Mouse (Mus musculus) liver, embryonic 12.5 days (tissue): ENCODE results near the gene Ing1. TPM values are rescaled to one million over a fixed set of nuclear protein-coding genes. Genes with fewer than 3 reads are reported as not detected.
"Not testable (repeated sequence)": the region's sequence is repeated elsewhere in the genome, so short reads cannot be mapped to it uniquely, and the experiment has no call there.

Experiments used
- ATAC-seq: fragments of 200-750 bp; cut with Nextera tagmentation; 2 replicates; pipeline ENCODE4 v1.8.0; 2017; ENCODE audit warnings: moderate number of reproducible peaks, mild to moderate bottlenecking, moderate library complexity
- H3K27ac ChIP-seq: fragments of 300-500 bp; sonication (generic); 2 replicates; pipeline ENCODE4 v1.5.1; 2016; ENCODE audit warnings: mild to moderate bottlenecking
- H3K27me3 ChIP-seq: fragments of 300-500 bp; sonication (generic); replicated peaks from 2 replicates; pipeline ENCODE4 v1.6.1; 2016; ENCODE audit warnings: mild to moderate bottlenecking, moderate library complexity
- H3K36me3 ChIP-seq: fragments of 300-500 bp; sonication (generic); 2 replicates; pipeline ENCODE4 v1.6.1; 2016; ENCODE audit warnings: mild to moderate bottlenecking, moderate library complexity
- H3K4me1 ChIP-seq: fragments of 300-500 bp; sonication (generic); 2 replicates; pipeline ENCODE4 v1.6.1; 2016
- H3K4me2 ChIP-seq: fragments of 300-500 bp; sonication (generic); 2 replicates; pipeline ENCODE4 v1.6.1; 2016; ENCODE audit warnings: mild to moderate bottlenecking, moderate library complexity
- H3K4me3 ChIP-seq: fragments of 300-500 bp; sonication (generic); 2 replicates; pipeline ENCODE4 v1.5.1; 2016; ENCODE audit warnings: mild to moderate bottlenecking, moderate library complexity
- H3K9ac ChIP-seq: fragments of 300-500 bp; sonication (generic); 2 replicates; pipeline ENCODE4 v1.6.1; 2016; ENCODE audit warnings: mild to moderate bottlenecking, moderate library complexity
- H3K9me3 ChIP-seq: fragments of 300-500 bp; sonication (generic); replicated peaks from 2 replicates; pipeline ENCODE4 v1.6.1; 2016; ENCODE audit warnings: mild to moderate bottlenecking, moderate library complexity
- WGBS: fragments of 180-500 bp; shearing (Covaris S2); methylation state at CpG from one replicate; pipeline ENCODE4 v1.1.7; 2016; ENCODE audit not compliant: insufficient replicate concordance; 5-methylcytosine and 5-hydroxymethylcytosine counted together
- polyA plus RNA-seq: library from polyadenylated mRNA; unstranded; fragments of >200 nt; fragmentation: Nextera tagmentation; extraction: Ambion mirVana; gene quantifications from 2 replicates; pipeline ENCODE4 v1.2.1, GENCODE M21; 2016

Gene Ing1
- polyA plus RNA-seq, 1 experiment from 2014 or later: 21.6 TPM

DNA sequence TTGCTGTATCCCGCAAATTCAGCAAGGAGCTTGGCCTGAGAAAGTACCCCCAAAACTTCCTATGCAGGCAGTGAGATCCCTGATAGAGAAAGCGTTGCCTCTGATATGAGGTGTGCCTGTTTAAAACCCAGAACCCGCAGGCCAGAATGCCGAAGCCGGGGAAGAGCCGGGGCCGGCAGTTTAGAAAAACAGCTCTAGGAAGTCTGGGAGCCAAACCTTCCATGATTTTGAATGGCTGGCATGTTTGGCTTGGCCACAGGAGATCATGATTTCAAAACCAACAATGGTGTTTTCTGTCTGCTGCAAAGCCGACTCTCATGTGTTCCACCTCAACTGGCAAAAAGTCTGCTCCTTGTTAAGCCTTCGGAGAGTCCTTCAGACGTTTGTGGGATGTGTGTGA, 3.0 kb upstream of the Ing1 start:
- H3K27ac ChIP-seq: 0 out of 2 replicates have a peak overlapping the region, but pooled peaks have one; percentile 6
- H3K36me3 ChIP-seq: peaks cover 8% of the 10 kb centered on the region
- peaks cover 45% of the 10 kb centered on the region for H3K4me1 ChIP-seq
- H3K9me3 ChIP-seq: no peaks in the 10 kb centered on the region
- ATAC-seq: no peak
- H3K27me3 ChIP-seq: no peaks in the 10 kb centered on the region
- H3K4me2 ChIP-seq: no peak overlapping the region
- H3K9ac ChIP-seq: no peak overlapping the region
- 80% methylated on average over 10 of the region's 10 CpGs for WGBS
- H3K4me3 ChIP-seq: no peak overlapping the region

- ATAC-seq: peak; percentile 75
- H3K36me3 ChIP-seq: peaks cover 7% of the 10 kb centered on the region; the same call in 1 of the 2 replicates
- H3K9ac ChIP-seq: peak overlapping the region; percentile 92
- H3K27ac ChIP-seq: peak overlapping the region; percentile 99
- peak overlapping the region; percentile 98 for H3K4me2 ChIP-seq
- H3K27me3 ChIP-seq: no peaks in the 10 kb centered on the region
- no peaks in the 10 kb centered on the region for H3K9me3 ChIP-seq
- peaks cover 44% of the 10 kb centered on the region for H3K4me1 ChIP-seq
- H3K4me3 ChIP-seq: peak overlapping the region; percentile 88
- WGBS: under 1% methylated on average over 97 of the region's 103 CpGs
Measured at GRCm38 (mm10) chr8:11555720-11556591, 585 bp downstream of the Ing1 start.

DNA sequence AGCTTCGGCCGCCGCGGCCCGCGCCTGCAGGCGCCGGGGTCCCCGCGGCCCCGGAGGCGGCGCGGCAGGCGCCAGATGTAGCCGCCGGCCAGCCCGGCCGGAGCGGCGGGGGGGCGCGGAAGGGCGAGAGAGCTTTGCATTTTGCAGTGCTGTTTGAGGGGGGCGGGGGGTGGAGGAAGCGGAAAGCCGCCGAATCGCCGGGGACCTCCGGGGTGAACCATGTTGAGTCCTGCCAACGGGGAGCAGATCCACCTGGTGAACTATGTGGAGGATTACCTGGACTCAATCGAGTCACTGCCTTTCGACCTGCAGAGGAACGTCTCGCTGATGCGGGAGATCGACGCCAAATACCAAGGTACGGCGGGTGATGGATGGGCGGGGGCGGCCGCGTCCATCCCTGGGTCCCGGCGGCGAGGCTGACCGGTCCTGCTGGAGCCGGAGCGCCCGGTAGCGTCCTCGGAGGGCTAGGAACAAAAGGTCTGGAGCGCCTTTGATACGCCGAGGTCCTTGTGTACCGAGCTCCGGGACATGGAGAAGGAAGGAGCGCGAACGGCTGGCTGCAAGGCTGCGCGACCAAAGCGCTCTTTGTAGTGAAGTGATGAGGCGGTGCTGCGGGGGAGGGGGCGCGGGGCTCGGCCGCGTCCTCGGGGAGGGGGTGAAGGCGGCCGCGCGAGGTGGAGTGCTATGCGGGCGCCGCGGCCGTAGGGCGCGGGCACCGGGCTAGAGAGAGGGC, 1.5 kb downstream of the Ing1 start:
- H3K9me3 ChIP-seq: no peaks in the 10 kb centered on the region
- peak overlapping the region; percentile 92 for H3K9ac ChIP-seq
- ATAC-seq: no peak
- peak overlapping the region; percentile 88 for H3K4me3 ChIP-seq
- peaks cover 16% of the 10 kb centered on the region for H3K36me3 ChIP-seq
- WGBS: under 1% methylated on average over 82 of the region's 85 CpGs
- H3K4me2 ChIP-seq: peak overlapping the region; percentile 98
- H3K4me1 ChIP-seq: peaks cover 38% of the 10 kb centered on the region
- H3K27me3 ChIP-seq: no peaks in the 10 kb centered on the region
- H3K27ac ChIP-seq: peak overlapping the region; percentile 99

- peaks cover 38% of the 10 kb centered on the region for H3K4me1 ChIP-seq
- ATAC-seq: peak; percentile 0
Measured at GRCm38 (mm10) chr8:11557424-11557767, 2.0 kb downstream of the Ing1 start.

DNA sequence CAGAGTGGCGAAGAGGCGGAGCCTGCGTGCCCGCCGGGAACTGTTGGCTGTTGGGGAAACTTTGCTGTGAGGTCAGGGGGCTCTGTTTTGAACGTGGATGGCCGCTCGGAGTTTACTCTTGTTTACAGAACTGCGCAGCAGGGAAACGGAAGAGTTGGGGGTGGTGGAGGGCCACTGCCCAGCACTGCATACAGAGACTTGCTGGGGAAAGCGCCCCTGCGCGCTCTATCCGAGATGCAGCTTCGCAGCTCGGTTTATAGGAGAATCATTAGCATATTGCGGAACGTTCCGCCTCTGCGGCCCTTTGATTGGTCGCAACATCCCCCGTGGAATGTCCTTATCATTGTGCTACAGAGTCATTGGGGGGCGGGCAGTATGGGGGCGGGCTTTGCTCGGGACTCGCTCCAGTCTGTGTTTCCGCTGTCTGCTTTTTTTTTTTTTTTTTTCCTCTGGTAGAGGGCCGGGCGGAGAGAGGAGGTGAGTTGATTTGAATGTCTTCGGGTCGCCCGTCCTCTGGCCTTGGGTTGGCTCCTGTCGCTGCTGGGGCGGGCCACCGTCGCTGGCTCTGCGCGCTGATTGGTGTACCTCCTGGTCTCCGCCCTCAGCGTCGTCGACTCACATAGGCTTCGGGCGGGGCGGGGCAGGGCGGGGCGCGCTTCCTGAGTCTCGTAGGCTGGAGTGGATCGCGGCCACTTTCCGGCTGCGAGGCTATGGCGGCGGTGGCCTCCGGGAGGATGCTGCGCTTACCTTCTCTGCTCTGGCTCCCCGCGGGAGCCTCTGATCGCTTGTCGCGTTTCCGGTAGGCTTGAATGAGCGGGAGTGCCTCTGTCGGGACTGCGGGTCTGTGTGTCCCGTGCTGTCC, 2.6 kb downstream of the Ing1 start:
- under 1% methylated on average over 67 of the region's 67 CpGs for WGBS
- peak overlapping the region; percentile 98 for H3K4me2 ChIP-seq
- peak overlapping the region; percentile 99 for H3K27ac ChIP-seq
- peak overlapping the region; percentile 92 for H3K9ac ChIP-seq
- H3K36me3 ChIP-seq: peaks cover 25% of the 10 kb centered on the region
- H3K9me3 ChIP-seq: no peaks in the 10 kb centered on the region
- peaks cover 38% of the 10 kb centered on the region for H3K4me1 ChIP-seq
- H3K27me3 ChIP-seq: no peaks in the 10 kb centered on the region
- peak; percentile 83 for ATAC-seq
- peak overlapping the region; percentile 88 for H3K4me3 ChIP-seq

More at GRCm38 (mm10) chr8:11557424-11557767, 2.0 kb downstream of the Ing1 start:
- H3K4me2 ChIP-seq: peak overlapping the region; percentile 98
- H3K36me3 ChIP-seq: peaks cover 22% of the 10 kb centered on the region
- peak overlapping the region; percentile 92 for H3K9ac ChIP-seq
- H3K27me3 ChIP-seq: no peaks in the 10 kb centered on the region
- no peaks in the 10 kb centered on the region for H3K9me3 ChIP-seq
- H3K4me3 ChIP-seq: peak overlapping the region; percentile 88
- H3K27ac ChIP-seq: peak overlapping the region; percentile 99
- WGBS: 0% methylated on average over 32 of the region's 32 CpGs

GRCm38 (mm10) chr8:11559511-11559910, 4.1 kb downstream of the Ing1 start:
- peak overlapping the region; percentile 82 for H3K9ac ChIP-seq
- H3K9me3 ChIP-seq: no peaks in the 10 kb centered on the region
- H3K36me3 ChIP-seq: peaks cover 40% of the 10 kb centered on the region
- 59% methylated on average over 3 of the region's 3 CpGs for WGBS
- no peak for ATAC-seq
- peak overlapping the region; percentile 98 for H3K4me2 ChIP-seq
- H3K27ac ChIP-seq: 0 out of 2 replicates have a peak overlapping the region, but pooled peaks have one; percentile 20
- H3K4me1 ChIP-seq: peaks cover 25% of the 10 kb centered on the region
- H3K27me3 ChIP-seq: no peaks in the 10 kb centered on the region
- peak overlapping the region; percentile 88 for H3K4me3 ChIP-seq

DNA sequence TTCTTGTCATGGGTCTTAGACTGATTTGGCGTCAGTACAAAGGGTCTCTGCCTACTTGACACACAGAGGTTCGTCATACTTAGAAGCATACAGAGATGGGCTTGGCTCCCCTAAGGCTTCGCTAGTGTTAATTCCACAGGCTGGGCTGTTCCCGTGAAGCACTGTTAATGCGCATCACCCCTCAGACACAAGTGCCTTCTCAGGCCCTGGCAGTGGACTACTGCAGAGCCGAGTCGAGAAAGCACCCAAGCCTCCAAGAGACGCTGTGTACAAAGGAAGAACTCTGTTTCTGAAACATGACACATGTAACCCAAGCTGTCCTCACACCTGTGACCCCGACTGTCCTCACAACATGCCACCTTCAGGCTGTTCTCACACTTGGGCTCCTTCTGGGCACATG, 4.8 kb downstream of the Ing1 start:
- Histone ChIP-seq H3K36me3 (peaks cover 47% of the 10 kb centered on the region), H3K9ac (no peak overlapping the region), H3K9me3 (no peaks in the 10 kb centered on the region), H3K27ac (no peak overlapping the region), H3K4me1 (peaks cover 20% of the 10 kb centered on the region), H3K4me2 (no peak overlapping the region; the same call in 1 of the 2 replicates), H3K27me3 (no peaks in the 10 kb centered on the region), H3K4me3 (no peak overlapping the region)
- no peak for ATAC-seq
- WGBS: 85% methylated on average over 9 of the region's 9 CpGs

- Histone ChIP-seq H3K4me2 (no peak overlapping the region), H3K27ac (no peak overlapping the region), H3K9me3 (no peaks in the 10 kb centered on the region), H3K4me3 (no peak overlapping the region), H3K36me3 (peaks cover 66% of the 10 kb centered on the region), H3K9ac (no peak overlapping the region), H3K27me3 (no peaks in the 10 kb centered on the region), H3K4me1 (peaks cover 13% of the 10 kb centered on the region)
- no peak for ATAC-seq
- WGBS: 67% methylated on average over 5 of the region's 5 CpGs
Measured at GRCm38 (mm10) chr8:11564236-11564635, 8.9 kb downstream of the Ing1 start.

DNA sequence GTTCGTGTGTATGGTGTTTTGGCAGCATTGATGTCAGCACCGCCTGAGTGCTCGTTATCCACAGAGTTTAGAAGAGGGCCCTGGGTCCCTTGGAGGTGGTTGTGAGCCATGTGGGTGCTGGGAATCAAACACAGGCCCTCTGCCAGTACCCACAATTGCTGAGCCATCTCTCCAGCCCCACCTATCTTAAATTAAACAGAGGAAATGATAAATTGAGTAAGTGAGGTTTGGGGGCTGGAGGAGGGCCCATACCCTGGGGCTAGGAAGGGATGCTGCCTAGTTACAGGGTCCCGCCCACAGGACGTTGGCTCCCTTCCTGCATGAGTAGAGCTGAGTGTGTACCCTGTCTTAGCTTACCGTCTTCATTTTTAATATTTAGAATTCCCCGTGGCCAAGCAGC, 9.3 kb downstream of the Ing1 start:
- WGBS: 78% methylated on average over 7 of the region's 7 CpGs
- no peak overlapping the region for H3K4me2 ChIP-seq
- peaks cover 8% of the 10 kb centered on the region for H3K4me1 ChIP-seq
- H3K36me3 ChIP-seq: peaks cover 66% of the 10 kb centered on the region
- H3K9me3 ChIP-seq: no peaks in the 10 kb centered on the region
- H3K27me3 ChIP-seq: no peaks in the 10 kb centered on the region
- no peak overlapping the region for H3K9ac ChIP-seq
- no peak for ATAC-seq
- no peak overlapping the region for H3K27ac ChIP-seq
- no peak overlapping the region for H3K4me3 ChIP-seq

DNA sequence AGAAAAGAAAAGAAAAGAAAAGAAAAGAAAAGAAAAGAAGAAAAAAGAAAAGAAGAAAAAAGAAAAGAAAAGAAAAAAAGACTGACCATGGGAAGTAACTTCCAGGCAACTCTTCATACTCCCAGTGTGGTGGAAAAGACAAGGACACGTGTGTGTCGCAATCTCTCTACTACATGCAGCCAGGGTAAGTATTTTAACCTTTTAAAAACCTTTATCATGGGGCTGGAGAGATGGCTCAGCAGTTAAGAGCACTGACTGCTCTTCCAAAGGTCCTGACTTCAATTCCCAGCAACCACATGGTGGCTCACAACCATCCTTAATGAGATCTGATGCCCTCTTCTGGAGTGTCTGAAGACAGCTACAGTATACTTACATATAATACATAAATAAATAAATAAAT, 12.8 kb downstream of the Ing1 start:
- not testable (repeated sequence) for H3K4me3 ChIP-seq, H3K27ac ChIP-seq, H3K9me3 ChIP-seq, H3K4me2 ChIP-seq, H3K4me1 ChIP-seq, ATAC-seq, H3K27me3 ChIP-seq, H3K9ac ChIP-seq
- H3K36me3 ChIP-seq: peaks cover 40% of the 10 kb centered on the region
- WGBS: 75% methylated on average over 2 of the region's 2 CpGs

- Histone ChIP-seq H3K27me3 (no peaks in the 10 kb centered on the region), H3K4me1 (no peaks in the 10 kb centered on the region), H3K27ac (no peak overlapping the region), H3K9ac (no peak overlapping the region), H3K9me3 (no peaks in the 10 kb centered on the region), H3K4me3 (no peak overlapping the region), H3K4me2 (no peak overlapping the region), H3K36me3 (peaks cover 27% of the 10 kb centered on the region)
- 79% methylated on average over 22 of the region's 22 CpGs for WGBS
- no peak for ATAC-seq
Measured at GRCm38 (mm10) chr8:11569260-11570097, 14.1 kb downstream of the Ing1 start.
